Mouse (Mus musculus) spleen, postnatal 36 days (tissue): Measurements from ENCODE around the gene Pstk.
"Not testable (repeated sequence)": the region's sequence is repeated elsewhere in the genome, so short reads cannot be mapped to it uniquely, and the experiment has no call there.

Source experiments
- DNase-seq, 2 experiments: peaks; one replicate each; pipeline ENCODE4 v3.0.0; 2022; ENCODE audit warnings: low spot score in 2 of 2, mixed read lengths in 1 of 2

Gene Pstk

DNA sequence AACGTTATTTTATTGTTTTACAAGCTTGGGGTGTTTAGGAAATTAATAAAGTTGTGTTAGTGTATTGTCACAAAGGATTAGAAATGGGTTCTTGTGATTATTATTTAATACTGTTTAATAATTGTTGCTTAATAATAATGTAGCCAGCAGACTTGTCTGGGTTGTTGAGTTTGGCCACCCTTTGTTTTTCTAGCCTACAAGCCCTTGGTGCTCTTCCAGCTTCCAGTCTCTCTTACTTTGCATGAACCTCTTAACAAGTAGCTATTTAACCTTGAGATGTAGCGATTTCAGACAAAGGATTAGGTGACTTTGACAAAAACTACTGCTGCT, 41.0 kb downstream of the Pstk start:
- DNase-seq: no peak

DNA sequence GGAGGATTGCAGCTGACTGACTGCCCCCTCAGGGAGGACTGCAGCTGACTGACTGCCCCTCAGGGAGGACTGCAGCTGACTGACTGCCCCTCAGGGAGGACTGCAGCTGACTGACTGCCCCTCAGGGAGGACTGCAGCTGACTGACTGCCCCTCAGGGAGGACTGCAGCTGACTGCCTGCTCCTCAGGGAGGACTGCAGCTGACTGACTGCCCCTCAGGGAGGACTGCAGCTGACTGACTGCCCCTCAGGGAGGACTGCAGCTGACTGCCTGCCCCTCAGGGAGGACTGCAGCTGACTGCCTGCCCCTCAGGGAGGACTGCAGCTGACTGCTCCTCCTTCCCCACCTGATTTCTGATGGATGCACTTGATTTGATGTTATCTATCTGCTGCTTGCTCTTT, 45.8 kb downstream of the Pstk start:
- DNase-seq: not testable (repeated sequence)

DNA sequence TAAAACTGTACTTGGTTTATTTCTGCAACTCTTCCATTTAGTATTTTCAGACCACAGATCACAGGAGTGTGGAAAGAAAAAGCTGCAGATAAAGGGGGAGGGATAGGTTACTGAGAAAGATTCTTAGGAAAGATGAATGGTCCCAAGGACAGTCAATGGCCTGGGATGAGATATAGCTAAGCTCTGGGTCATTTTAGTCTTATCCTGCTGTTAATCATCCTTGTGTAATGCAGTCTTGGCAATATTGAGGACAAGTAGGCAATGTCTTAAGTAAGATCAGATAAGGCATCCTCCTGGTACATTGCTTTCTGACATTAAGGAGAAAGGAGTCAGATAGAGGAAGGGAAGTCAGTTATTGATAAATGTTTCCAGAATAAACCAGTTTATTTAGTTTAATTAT, 46.7 kb downstream of the Pstk start:
- no peak for DNase-seq

DNA sequence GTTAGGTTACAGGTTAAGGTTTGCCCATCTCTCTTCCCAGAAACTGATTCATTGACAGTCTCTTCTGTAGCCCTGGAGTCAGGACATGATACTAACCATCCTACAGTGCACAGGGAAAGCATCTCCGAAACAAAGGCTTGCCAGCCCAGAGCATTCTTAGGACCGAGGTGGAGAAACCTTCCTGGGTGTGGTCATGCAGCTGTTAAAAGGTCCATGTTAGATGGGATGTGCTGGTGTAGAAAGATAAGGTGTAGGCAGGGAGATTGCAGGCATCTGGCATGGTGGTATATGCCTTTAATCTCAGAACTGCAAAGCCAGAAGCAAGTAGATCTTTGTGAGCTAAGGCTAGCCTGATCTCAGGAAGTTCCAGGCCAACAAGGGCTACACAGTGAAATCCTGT, 54.0 kb downstream of the Pstk start:
- peak in 1 of 2 experiments; percentile 22 for DNase-seq

DNA sequence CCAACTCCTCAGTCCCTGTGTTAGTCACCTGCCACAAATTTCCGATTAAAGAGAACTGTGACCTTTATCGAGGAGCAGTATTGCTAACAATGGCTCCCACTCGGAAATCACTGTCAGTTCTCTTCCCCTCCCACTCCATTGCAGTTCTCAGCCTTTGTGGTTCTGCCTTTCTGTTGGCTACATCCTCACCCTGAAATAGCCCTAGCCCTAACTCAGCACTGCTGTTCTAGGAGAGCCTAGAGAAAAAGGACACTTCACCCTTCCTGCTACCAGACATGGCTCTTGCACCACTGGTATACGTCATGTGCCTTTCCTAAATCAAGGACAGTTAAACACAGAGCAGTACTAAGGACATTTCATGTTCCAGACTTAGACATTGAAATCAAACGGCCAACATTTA, 56.4 kb downstream of the Pstk start:
- no peak for DNase-seq

DNA sequence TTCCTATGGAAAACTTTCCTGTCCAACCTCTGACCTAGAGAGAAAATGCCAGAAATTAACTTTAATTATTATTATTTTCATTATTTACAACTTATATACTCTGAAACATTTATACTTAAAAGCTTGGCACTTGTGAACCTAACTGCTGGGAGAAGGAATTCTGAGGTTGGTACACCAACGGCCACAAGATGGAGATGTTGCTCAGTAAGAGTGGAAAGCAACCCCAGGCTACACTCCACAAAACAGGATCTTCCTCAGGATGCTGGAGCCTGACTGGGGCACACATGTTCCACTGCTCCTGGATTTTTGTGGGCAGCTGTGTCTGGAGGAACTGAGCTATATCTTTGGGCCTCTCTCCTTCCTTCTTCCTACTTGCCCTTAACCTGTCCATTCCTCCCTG, 61.3 kb downstream of the Pstk start:
- DNase-seq: no peak

DNA sequence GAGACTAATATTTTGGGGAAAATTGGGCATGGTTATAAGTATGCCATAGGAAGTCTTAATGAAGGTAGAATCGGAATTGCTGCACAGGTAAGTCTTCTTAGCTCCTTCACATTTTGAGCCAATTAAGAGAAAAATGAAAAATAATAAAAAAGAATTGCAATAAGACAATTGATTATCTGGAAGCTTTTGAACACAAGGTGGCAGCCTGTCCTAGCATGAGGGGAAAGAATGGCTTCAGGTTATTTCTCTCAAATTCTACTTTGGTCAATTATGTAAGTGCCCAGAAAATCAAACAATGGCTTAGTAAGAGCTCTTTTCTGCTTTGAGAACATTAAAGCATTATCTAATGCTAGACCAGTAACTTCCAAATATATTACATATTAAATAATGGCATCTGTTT, 63.3 kb downstream of the Pstk start:
- DNase-seq: no peak

DNA sequence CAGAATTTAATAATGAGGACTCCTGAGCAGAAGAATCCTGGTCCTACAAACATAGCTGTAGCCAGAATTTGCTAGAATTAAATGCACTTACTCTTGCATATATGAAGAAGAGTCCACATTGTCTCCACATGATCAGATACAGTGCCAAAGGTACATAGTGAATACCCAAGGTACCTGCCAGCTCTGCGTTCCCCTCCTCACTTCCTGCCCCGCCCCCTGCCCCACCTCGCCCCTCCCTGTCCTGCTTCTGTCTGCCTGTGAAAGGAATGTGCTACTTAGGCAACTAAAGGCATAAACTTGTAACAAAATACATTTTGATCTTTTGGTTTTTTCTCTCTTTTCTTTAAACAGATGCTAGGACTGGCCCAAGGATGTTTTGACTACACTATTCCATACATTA, 66.1 kb downstream of the Pstk start:
- no peak for DNase-seq
